Mouse (Mus musculus) cortical plate, adult 2 months (tissue): Measurements from ENCODE around the gene Morc2a. TPM values are rescaled to one million over a fixed set of nuclear protein-coding genes. Genes with fewer than 3 reads are reported as not detected.

Experiments
- H3K27ac ChIP-seq: fragments of 200-500 bp; 2 replicates; pipeline ENCODE4 v1.5.1; 2012; ENCODE audit warnings: low read length, control low read depth, inconsistent platforms; ENCODE audit not compliant: insufficient read depth
- H3K4me1 ChIP-seq: fragments of 200-500 bp; 2 replicates; pipeline ENCODE4 v1.6.1; 2011; ENCODE audit warnings: low read length; ENCODE audit not compliant: control insufficient read depth, insufficient read depth
- H3K4me3 ChIP-seq: fragments of 200-500 bp; 2 replicates; pipeline ENCODE4 v1.5.1; 2011; ENCODE audit warnings: mild to moderate bottlenecking, low read length, control low read depth; ENCODE audit not compliant: insufficient read depth
- CTCF ChIP-seq: fragments of 200-500 bp; IDR thresholded peaks from 2 replicates; pipeline ENCODE4 v1.5.1; 2011; ENCODE audit warnings: mild to moderate bottlenecking, control low read depth, low read length; ENCODE audit not compliant: insufficient read depth; ENCODE audit errors: extremely low read depth
- POLR2A ChIP-seq: fragments of 200-500 bp; IDR thresholded peaks from 2 replicates; pipeline ENCODE4 v1.6.1; 2011; ENCODE audit warnings: mild to moderate bottlenecking, low read length, control low read depth; ENCODE audit not compliant: insufficient read depth; ENCODE audit errors: extremely low read depth
- polyA plus RNA-seq: library from polyadenylated mRNA; depleted of rRNA; stranded (reverse); fragments of >200 nt; gene quantifications from 2 replicates; pipeline ENCODE4 v1.2.3, GENCODE M21; 2012

Gene Morc2a
- polyA plus RNA-seq, 1 experiment = 24.5 TPM

DNA sequence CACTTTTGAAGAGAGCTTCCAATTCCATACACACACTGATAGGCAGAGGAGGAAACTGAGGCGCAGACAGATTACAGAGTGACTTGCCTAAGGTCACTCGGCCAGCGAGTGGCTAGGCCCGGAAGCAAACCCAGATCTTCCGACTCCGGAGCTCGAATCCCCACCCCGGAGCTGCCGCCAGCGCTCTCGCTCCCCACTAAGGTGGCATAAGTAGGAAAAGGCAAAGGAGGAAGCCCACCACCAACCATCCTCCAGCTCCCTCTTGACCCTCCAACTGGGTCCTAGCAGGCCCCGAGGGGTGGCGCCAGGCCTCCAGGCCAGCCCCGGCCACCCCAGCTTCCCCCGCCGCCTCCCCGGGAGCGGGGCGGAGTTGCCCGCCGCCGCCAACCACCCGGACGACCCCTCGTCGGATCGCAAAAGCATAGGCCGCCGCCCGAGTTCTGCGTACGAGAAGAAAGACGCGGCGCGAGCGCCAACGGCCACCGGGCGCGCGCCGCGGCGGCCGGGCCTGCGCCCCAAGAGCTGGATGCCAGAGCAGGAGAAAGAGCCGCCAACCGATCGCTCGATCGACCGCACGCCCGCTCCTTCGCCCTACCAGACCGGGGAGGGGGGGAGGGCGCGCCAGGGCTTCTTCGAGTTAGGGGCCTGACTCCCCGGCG is 557 bp upstream of the Morc2a start:
- Histone ChIP-seq H3K27ac (peak overlapping the region; percentile 89), H3K4me3 (peak overlapping the region; percentile 99), H3K4me1 (peaks cover 2% of the 10 kb centered on the region; the same call in 1 of the 2 replicates)
- no peak for TF ChIP-seq POLR2A

DNA sequence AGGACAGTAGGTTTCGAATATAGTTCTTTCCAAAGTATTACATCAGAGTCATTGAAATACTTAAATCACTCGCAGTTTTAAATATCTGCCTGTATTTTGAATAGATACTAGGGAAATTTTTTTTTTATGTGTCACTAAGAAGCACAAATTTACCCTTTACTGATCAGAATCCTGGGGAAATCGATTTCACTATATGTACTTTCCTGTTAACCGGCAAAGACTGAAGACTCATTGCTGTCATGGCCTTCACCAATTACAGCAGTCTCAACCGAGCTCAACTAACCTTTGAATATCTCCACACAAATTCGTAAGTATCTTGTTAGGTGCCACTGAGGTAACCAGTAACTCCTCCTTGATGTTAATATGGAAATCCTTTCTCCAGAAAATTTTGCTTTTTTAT is 1.1 kb downstream of the Morc2a start:
- TF ChIP-seq POLR2A = no peak
- TF ChIP-seq CTCF = no peak
- Histone ChIP-seq H3K4me3 (peak overlapping the region; percentile 99; the same call in 1 of the 2 replicates), H3K27ac (no peak overlapping the region), H3K4me1 (peaks cover 2% of the 10 kb centered on the region; the same call in 1 of the 2 replicates)

DNA sequence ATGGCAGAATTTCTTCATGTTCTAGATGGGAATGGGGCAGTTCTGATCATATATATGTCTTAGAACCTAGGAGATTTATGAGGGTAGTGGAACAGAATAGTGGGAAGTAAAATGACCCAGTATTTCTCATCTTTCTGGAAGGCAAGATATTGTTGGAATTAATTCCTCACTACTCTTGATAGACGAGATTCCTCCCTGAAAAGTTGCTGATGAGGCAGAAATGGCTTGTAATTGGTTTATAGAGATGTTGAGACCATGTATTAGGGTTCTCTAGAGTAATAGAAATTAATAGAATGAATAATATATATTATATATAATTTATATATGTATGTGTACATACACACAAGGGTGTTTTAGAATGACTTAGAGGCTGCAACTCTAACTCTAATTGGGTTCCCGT is 13.0 kb downstream of the Morc2a start:
- Histone ChIP-seq H3K4me3 (no peak overlapping the region), H3K4me1 (no peaks in the 10 kb centered on the region), H3K27ac (no peak overlapping the region)
- TF ChIP-seq CTCF = no peak
- TF ChIP-seq POLR2A = no peak

DNA sequence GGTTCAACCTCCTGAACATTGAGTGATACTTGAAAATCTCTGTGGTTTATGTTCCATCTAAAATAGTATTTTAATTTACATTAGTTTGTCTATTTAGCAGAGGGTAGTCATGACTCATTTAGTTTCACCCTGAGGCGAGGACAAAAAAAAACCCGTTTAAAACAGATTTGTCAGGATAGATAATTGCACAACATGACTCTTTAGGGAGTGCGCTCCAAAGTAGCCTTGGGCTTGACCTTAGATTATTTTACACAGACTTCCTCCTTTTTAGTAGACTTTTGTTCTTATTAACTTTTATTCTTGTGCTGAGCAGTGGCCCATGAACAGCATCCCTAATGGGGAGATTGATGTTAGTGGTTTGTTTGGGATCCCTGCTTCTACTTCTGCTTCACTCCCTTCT is 18.5 kb downstream of the Morc2a start:
- no peak overlapping the region for H3K4me3 ChIP-seq
- no peaks in the 10 kb centered on the region for H3K4me1 ChIP-seq
- no peak overlapping the region for H3K27ac ChIP-seq
- no peak for TF ChIP-seq POLR2A
- no peak for TF ChIP-seq CTCF

DNA sequence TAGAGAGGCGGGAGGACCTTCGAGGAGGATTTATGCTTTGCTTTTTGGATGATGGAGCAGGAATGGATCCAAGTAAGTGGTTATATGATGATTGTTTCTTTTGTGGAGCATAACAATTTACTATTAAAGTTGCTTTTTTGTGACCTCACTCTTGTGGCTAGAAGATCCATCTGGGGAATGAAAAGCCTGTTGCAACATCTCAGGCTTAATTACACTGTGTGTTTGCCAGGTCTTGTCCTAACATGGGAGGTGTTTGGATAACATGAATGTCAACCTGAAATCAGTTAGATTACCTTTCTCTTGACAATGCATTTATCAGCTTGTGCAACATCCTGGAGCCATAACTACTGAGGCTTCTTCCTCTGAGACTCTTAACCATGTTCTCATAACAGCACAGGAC is 19.8 kb downstream of the Morc2a start:
- no peak for TF ChIP-seq POLR2A
- H3K27ac ChIP-seq = no peak overlapping the region
- no peaks in the 10 kb centered on the region for H3K4me1 ChIP-seq
- no peak overlapping the region for H3K4me3 ChIP-seq

DNA sequence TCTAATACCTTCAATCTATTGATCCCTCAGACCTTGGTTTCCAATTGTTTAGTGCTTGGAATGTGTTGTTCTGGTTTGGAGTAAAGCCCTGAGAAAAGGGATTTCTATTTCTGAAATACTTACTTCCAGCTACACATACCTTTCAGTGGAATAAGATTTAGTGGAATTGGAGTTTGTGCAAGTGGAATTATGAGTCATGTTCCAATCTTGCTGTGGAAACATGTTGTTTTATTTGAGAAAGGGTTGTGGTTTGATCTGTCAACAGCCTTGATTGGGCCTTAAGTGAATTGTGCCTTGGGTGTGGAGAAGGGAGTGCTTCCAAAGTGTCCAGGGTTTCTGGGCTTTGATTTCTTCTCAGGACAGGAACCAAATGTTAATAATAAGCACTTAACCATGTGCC is 20.9 kb downstream of the Morc2a start:
- Histone ChIP-seq H3K4me1 (no peaks in the 10 kb centered on the region), H3K4me3 (no peak overlapping the region), H3K27ac (no peak overlapping the region)
- TF ChIP-seq CTCF = no peak

DNA sequence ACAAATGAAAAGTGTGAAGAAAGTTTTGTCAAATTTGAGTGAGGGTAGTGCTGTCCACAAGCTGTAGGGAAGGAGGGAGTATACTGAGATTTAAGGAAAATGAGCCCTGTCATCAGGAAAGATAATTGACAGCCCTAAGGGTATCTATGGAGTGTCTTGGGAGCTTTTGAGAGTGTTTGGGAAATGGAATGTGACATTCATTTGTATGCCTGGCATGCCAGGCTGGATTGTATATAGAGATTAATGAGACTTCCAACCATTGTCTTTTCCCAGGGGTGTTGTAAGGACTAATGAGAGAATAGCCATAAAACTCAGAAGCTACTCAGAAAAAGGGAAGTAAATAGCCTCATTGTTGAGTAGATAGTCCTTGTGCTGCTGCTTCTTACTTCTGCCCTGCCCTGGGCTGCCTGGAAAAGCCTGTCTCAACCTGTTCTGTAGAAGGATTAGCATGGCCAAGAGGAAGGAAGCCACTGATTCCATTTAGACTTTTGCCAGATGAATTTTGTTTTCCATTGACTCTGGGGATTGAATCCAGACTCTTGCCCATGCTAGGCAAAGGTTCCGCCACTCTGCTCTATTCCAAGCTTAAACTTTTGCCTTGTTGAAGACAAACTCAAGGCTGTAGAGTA is 22.1 kb downstream of the Morc2a start:
- TF ChIP-seq POLR2A (no peak), CTCF (no peak)
- H3K4me1 ChIP-seq = no peaks in the 10 kb centered on the region
- no peak overlapping the region for H3K4me3 ChIP-seq
- H3K27ac ChIP-seq = no peak overlapping the region

DNA sequence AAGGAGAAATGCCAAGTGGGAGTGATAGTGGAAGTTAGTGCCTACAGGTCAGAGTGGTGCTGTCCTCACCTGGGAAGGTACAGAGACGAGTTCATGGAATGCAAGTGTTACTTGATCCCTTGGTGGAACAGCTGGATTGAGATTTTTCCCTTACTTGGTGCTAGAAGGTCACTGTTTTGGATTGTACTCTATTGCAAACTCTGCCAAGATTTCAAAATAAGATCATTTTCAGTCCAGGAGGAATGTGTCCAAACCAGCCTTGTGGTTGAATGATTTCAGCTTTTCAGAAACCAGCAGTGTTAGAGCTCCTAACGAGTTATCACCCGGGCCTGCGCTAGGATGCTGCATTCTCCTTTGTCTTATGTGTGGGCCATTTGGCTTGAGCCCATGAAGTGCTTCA is 25.6 kb downstream of the Morc2a start:
- H3K4me3 ChIP-seq = no peak overlapping the region
- no peak overlapping the region for H3K27ac ChIP-seq
- H3K4me1 ChIP-seq = no peaks in the 10 kb centered on the region
- TF ChIP-seq POLR2A = no peak

DNA sequence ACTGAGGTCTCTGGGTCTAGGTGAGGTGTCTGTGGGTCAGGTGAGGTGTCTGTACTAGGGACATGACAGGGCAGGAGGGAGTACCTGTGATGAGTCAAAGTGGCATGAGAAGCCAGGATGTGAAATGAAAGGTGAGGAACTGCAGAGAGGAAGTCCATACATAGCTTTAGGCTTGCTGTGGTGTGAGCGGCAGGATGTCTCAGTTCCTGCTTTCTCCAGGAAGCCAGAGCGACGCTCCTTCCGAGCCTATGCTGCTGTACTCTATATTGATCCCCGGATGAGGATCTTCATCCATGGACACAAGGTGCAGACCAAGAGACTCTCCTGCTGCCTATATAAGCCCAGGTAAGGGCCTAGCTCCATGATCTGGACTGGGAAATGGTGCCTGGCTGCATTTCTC is 27.4 kb downstream of the Morc2a start:
- TF ChIP-seq POLR2A = no peak
- TF ChIP-seq CTCF = no peak
- no peak overlapping the region for H3K4me3 ChIP-seq

DNA sequence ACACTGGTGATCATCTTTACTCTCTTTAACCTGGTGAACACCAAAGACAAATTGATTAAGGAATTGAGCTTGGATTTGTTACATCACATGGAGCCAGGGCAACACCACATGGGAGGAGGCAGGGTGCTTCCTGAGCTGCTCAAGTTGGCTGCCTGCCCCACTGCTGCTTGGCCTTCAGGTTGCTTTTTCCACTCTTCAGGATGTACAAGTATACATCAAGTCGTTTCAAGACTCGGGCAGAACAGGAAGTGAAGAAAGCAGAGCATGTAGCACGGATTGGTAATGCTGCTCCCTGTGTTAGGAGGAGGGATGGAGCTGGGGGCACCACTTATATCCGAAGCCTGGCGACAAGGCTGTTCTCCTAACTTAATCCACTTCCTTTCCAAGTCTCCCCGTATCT is 28.2 kb downstream of the Morc2a start:
- Histone ChIP-seq H3K4me3 (no peak overlapping the region), H3K4me1 (no peaks in the 10 kb centered on the region), H3K27ac (no peak overlapping the region)
- TF ChIP-seq POLR2A (no peak), CTCF (no peak)

More for the DNA sequence above, 27.4 kb downstream of the Morc2a start:
- no peak overlapping the region for H3K27ac ChIP-seq
- H3K4me1 ChIP-seq = no peaks in the 10 kb centered on the region

DNA sequence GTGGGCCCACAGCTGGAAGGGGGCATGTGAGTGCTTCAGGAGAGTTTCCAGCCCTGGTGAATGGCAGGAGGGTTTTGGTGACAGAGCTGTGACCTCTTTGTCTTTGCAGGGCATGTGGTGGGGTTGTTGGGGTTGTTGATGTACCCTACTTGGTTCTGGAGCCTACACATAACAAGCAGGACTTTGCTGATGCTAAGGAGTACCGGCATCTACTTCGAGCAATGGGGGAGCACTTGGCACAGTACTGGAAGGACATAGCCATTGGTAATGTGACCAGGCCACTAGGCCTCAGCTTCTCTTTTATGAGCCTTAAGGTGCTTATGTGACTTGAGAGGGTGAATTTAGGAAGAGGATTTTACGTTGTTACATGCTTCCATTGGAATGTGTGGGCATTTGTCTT is 30.8 kb downstream of the Morc2a start:
- no peaks in the 10 kb centered on the region for H3K4me1 ChIP-seq
- H3K4me3 ChIP-seq = no peak overlapping the region
- TF ChIP-seq POLR2A (no peak), CTCF (no peak)
- no peak overlapping the region for H3K27ac ChIP-seq
